ENCODE assay signal across 9 mouse cellular contexts in genomic region chr15:11066299-11066698, GRCm38 (mm10). TPM values are rescaled to one million over a fixed set of nuclear protein-coding genes. Genes with fewer than 3 reads are reported as not detected.
DNase-seq lines count a peak whose midpoint lies in the region; ATAC-seq lines count a peak whose summit lies in the region.
"Had no signal": no experiment of that assay in that cellular context is flagged by ENCODE, and none has a peak within 500 bp of the region (broad histone marks: within the 10 kb centered on the region; RNA-seq: fewer than 3 reads in every experiment).

No protein-coding gene starts in this region.

- DNase-seq in heart, adult 18-20 months, result no peak
- DNase-seq in neural tube, embryonic 10.5 days (ENCODE audit: extremely low spot score, low spot score), result peak; percentile 29
- DNase-seq in left cerebral cortex, postnatal 14 days (ENCODE audit: low spot score in 2 of 2), result no peak
- no peak for DNase-seq in gastrocnemius, adult 18-20 months (ENCODE audit: low spot score)
- no peak for DNase-seq in adrenal gland, adult 8-10 months
- DNase-seq: adrenal gland, adult 2 months had no signal

- H3K27me3 ChIP-seq in heart, embryonic 13.5 days (replicated peaks), result no peaks in the 10 kb centered on the region
- no peaks in the 10 kb centered on the region for H3K27me3 ChIP-seq in embryonic facial prominence, embryonic 15.5 days
- H3K27me3 ChIP-seq in intestine, embryonic 16.5 days (replicated peaks; ENCODE audit: control insufficient read depth, insufficient read depth, low read length), result no peaks in the 10 kb centered on the region

- H3K9me3 ChIP-seq in heart, embryonic 13.5 days, result no peaks in the 10 kb centered on the region
- no peaks in the 10 kb centered on the region for H3K9me3 ChIP-seq in embryonic facial prominence, embryonic 15.5 days (replicated peaks)
- no peaks in the 10 kb centered on the region for H3K9me3 ChIP-seq in intestine, embryonic 16.5 days (ENCODE audit: control insufficient read depth, low read length)

- 16% methylated on average over 5 of the region's 5 CpGs for WGBS in heart, embryonic 13.5 days
- WGBS in embryonic facial prominence, embryonic 15.5 days, result 8% methylated on average over 5 of the region's 5 CpGs
- WGBS in intestine, embryonic 16.5 days, result 15% methylated on average over 5 of the region's 5 CpGs

- H3K4me3 ChIP-seq in heart, embryonic 13.5 days, result peak overlapping the region; percentile 60
- H3K4me3 ChIP-seq in embryonic facial prominence, embryonic 15.5 days (replicated peaks), result peak overlapping the region; percentile 51
- H3K4me3 ChIP-seq in intestine, embryonic 16.5 days (ENCODE audit: low read length), result peak overlapping the region; percentile 50

- H3K27ac ChIP-seq in heart, embryonic 13.5 days (replicated peaks), result no peak overlapping the region
- peak overlapping the region; percentile 96 for H3K27ac ChIP-seq in embryonic facial prominence, embryonic 15.5 days (replicated peaks)
- peak overlapping the region; percentile 19; the same call in 1 of the 2 replicates for H3K27ac ChIP-seq in intestine, embryonic 16.5 days (ENCODE audit: low read length)

- intact Hi-C loops in left cerebral cortex, postnatal 14 days (cut with DNase I), result no loop called here

- peaks cover 19% of the 10 kb centered on the region for H3K4me1 ChIP-seq in heart, embryonic 13.5 days
- H3K4me1 ChIP-seq in embryonic facial prominence, embryonic 15.5 days, result peaks cover 25% of the 10 kb centered on the region
- peaks cover 10% of the 10 kb centered on the region; the same call in 1 of the 2 replicates for H3K4me1 ChIP-seq in intestine, embryonic 16.5 days (ENCODE audit: control insufficient read depth, insufficient read depth, low read length)

- H3K36me3 ChIP-seq in heart, embryonic 13.5 days, result no peaks in the 10 kb centered on the region
- no peaks in the 10 kb centered on the region for H3K36me3 ChIP-seq in embryonic facial prominence, embryonic 15.5 days
- H3K36me3 ChIP-seq in intestine, embryonic 16.5 days (ENCODE audit: control insufficient read depth, insufficient read depth, low read length), result no peaks in the 10 kb centered on the region

- ATAC-seq in heart, embryonic 13.5 days (ENCODE audit: extremely low read depth, insufficient number of reproducible peaks, low FRiP score, low TSS enrichment), result no peak
- ATAC-seq in embryonic facial prominence, embryonic 15.5 days (ENCODE audit: insufficient number of reproducible peaks, low FRiP score, low TSS enrichment, low read depth), result no peak
- ATAC-seq in intestine, embryonic 16.5 days, result no peak

- peak overlapping the region; percentile 87 for H3K4me2 ChIP-seq in heart, embryonic 13.5 days
- H3K4me2 ChIP-seq in embryonic facial prominence, embryonic 15.5 days (replicated peaks), result peak overlapping the region; percentile 65
- H3K4me2 ChIP-seq in intestine, embryonic 16.5 days (ENCODE audit: low read depth, low read length), result peak overlapping the region; percentile 75

- H3K9ac ChIP-seq in heart, embryonic 13.5 days, result peak overlapping the region; percentile 83
- 0 out of 2 replicates have a peak overlapping the region, but pooled peaks have one; percentile 6 for H3K9ac ChIP-seq in embryonic facial prominence, embryonic 15.5 days
- H3K9ac ChIP-seq in intestine, embryonic 16.5 days (ENCODE audit: low read depth, low read length), result peak overlapping the region; percentile 25; the same call in 1 of the 2 replicates

RNA-seq across cellular contexts. Expression of gene Adamts12, which starts 1.7 kb away (rescaled TPM):
- polyA plus RNA-seq in heart, embryonic 13.5 days (2015; fragmentation: Nextera tagmentation; extraction: Ambion mirVana), result 0.98 and 1.2 TPM in 2 replicates
- 1 to 10 TPM; 1.0 to 1.9 TPM for total RNA-seq in heart, adult 18-20 months (2021)
- 8.7 and 9.2 TPM in 2 replicates for polyA plus RNA-seq in embryonic facial prominence, embryonic 15.5 days (2015; fragmentation: Nextera tagmentation; extraction: Ambion mirVana)
- 1.4 and 1.7 TPM in 2 replicates for polyA plus RNA-seq in intestine, embryonic 16.5 days (2015; fragmentation: Nextera tagmentation; extraction: Ambion mirVana)
- 1 to 10 TPM; 2.3 TPM for total RNA-seq in left cerebral cortex, postnatal 14 days (2021)
- 1 to 10 TPM; 1.4 to 1.9 TPM for total RNA-seq in gastrocnemius, adult 18-20 months (2021)
- total RNA-seq in adrenal gland, adult 8-10 months (2022), result 1 to 10 TPM; 2.0 to 4.2 (median 2.8) TPM

RNA-seq across cellular contexts. Expression of gene Rxfp3, which starts 28.5 kb away (rescaled TPM):
- polyA plus RNA-seq in heart, embryonic 13.5 days (2015; fragmentation: Nextera tagmentation; extraction: Ambion mirVana), result 0.07 TPM in 1 of 2 replicates, not detected in the other
- total RNA-seq in heart, adult 18-20 months (2021), result under 1 TPM in 1 of 2 experiments, not detected in 1; 0.05 TPM
- 2.7 and 2.9 TPM in 2 replicates for polyA plus RNA-seq in embryonic facial prominence, embryonic 15.5 days (2015; fragmentation: Nextera tagmentation; extraction: Ambion mirVana)
- polyA plus RNA-seq in intestine, embryonic 16.5 days (2015; fragmentation: Nextera tagmentation; extraction: Ambion mirVana), result not detected in 2 replicates
- 1 to 10 TPM; 3.7 to 4.7 TPM for total RNA-seq in left cerebral cortex, postnatal 14 days (2021)
- not detected for total RNA-seq in gastrocnemius, adult 18-20 months (2021)
- under 1 TPM in 1 of 4 experiments, not detected in 3; 0.06 TPM for total RNA-seq in adrenal gland, adult 8-10 months (2022)
- total RNA-seq: adrenal gland, adult 2 months had no signal
- polyA plus RNA-seq: adrenal gland, adult 2 months had no signal

Comparison
In these comparisons a context has a peak if more than half of its experiments do, and no peak if none do; other contexts are left out.
1. H3K9ac ChIP-seq: peak in every context shown above with its lines; median percentile 83 in heart, embryonic 13.5 days; 25 in intestine, embryonic 16.5 days; 6 in embryonic facial prominence, embryonic 15.5 days.
2. RNA of gene Rxfp3, which starts 28.5 kb away (total RNA-seq): 3.7 to 4.7 TPM in left cerebral cortex, postnatal 14 days; 0.05 TPM in heart, adult 18-20 months, 0.06 TPM in adrenal gland, adult 8-10 months and not detected in gastrocnemius, adult 18-20 months; every median in the first group is over 4 times any median in the second.
3. Peak in every context shown above with its lines, with median percentiles within 50 percentile points of each other: H3K4me2 ChIP-seq and H3K4me3 ChIP-seq.